Mouse (Mus musculus): ENCODE data around the gene Tmcc3. TPM values are rescaled to one million over a fixed set of nuclear protein-coding genes. Genes with fewer than 3 reads are reported as not detected.

The Tmcc3 gene
- polyA plus RNA-seq, 1 experiment from 2014 or later: 7.8 TPM

DNA sequence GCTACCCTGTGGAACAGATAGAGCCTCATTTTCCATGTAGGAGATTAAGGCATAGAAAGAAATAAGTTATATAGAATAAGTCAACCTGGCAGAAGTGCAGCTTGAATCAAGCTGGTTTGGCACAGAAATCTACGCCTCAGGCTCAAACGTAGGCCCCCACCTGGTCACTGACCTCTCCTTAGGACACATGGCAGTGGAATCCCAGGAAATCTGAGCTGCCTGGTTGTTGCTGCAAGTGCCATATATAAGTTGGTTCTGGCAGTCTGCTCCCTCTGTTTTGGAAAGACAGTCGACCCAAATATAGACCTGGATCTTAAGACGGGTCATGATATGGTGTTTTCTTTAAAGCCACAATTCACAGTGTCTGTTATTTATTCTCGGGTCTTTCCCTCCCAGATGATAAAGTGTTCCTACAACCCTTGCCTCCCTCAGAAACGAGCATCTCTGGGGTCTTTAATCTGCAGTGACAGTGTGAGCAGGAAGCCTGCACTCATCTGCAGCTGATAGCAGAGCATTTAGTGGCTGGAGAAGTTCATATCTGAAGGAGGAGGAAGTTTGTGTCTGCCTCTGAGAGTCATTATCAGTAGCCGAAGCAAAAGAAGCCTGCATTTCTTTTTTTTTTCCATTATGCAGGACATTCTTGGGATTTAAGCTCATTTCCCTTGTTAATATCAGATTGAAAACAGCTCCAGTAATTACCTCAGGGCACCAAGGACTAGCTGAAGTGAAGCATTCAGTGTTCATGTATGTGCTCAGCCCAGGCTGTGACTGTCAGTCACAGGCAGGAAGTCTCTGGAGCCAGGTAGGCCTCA lies 253.9 kb downstream of the Tmcc3 start:
- Histone ChIP-seq H3K27ac (peak overlapping the region; percentile 51), H3K36me3 (no peaks in the 10 kb centered on the region)
- ATAC-seq (replicated peaks; ENCODE audit: low FRiP score): no peak

GRCm38 (mm10) chr10:94566222-94566868 lies 254.6 kb downstream of the Tmcc3 start:
- Histone ChIP-seq H3K27ac (peak overlapping the region; percentile 51), H3K4me2 (no peak overlapping the region), H3K9me3 (replicated peaks) (no peaks in the 10 kb centered on the region), H3K27me3 (no peaks in the 10 kb centered on the region), H3K9ac (no peak overlapping the region), H3K4me3 (replicated peaks) (no peak overlapping the region), H3K4me1 (peaks cover 20% of the 10 kb centered on the region), H3K36me3 (no peaks in the 10 kb centered on the region)
- no peak for ATAC-seq (replicated peaks; ENCODE audit: low FRiP score)
- 41% methylated on average over 21 of the region's 21 CpGs for WGBS

More for the DNA sequence above, 253.9 kb downstream of the Tmcc3 start:
- H3K9me3 ChIP-seq (replicated peaks): no peaks in the 10 kb centered on the region
- no peaks in the 10 kb centered on the region for H3K27me3 ChIP-seq
- H3K4me3 ChIP-seq (replicated peaks): no peak overlapping the region
- no peak overlapping the region for H3K4me2 ChIP-seq
- WGBS: 20% methylated on average over 7 of the region's 7 CpGs
- peaks cover 20% of the 10 kb centered on the region for H3K4me1 ChIP-seq
- H3K9ac ChIP-seq: no peak overlapping the region

DNA sequence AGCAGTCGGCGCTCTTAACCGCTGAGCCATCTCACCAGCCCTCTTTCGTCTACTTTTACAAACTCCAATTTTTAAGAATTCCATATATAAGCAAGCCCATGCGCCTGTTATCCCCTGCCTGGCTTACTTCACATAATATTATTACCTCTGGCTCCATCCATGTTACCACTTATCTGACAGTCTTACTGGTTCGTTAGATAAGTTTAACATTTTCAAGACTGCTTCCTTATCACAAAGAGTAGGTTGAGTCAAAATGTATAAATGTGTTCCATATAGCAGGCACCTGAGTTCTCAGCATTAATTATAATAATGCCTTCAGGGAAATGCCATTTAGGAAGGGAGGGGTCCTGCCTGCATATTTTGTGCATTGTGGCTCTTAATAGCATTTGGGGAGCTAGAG lies 255.5 kb downstream of the Tmcc3 start:
- Histone ChIP-seq H3K9ac (no peak overlapping the region), H3K36me3 (no peaks in the 10 kb centered on the region), H3K4me2 (no peak overlapping the region), H3K9me3 (replicated peaks) (no peaks in the 10 kb centered on the region), H3K27me3 (no peaks in the 10 kb centered on the region), H3K4me3 (replicated peaks) (no peak overlapping the region), H3K4me1 (peaks cover 20% of the 10 kb centered on the region), H3K27ac (no peak overlapping the region)
- 94% methylated on average over 6 of the region's 6 CpGs for WGBS
- ATAC-seq (replicated peaks; ENCODE audit: low FRiP score): no peak

GRCm38 (mm10) chr10:94567915-94568314 lies 256.2 kb downstream of the Tmcc3 start:
- Histone ChIP-seq H3K9me3 (replicated peaks) (no peaks in the 10 kb centered on the region), H3K4me3 (replicated peaks) (no peak overlapping the region), H3K4me2 (no peak overlapping the region), H3K27ac (no peak overlapping the region), H3K9ac (no peak overlapping the region), H3K36me3 (no peaks in the 10 kb centered on the region), H3K4me1 (peaks cover 27% of the 10 kb centered on the region), H3K27me3 (no peaks in the 10 kb centered on the region)
- 55% methylated on average over 14 of the region's 14 CpGs for WGBS
- no peak for ATAC-seq (replicated peaks; ENCODE audit: low FRiP score)

DNA sequence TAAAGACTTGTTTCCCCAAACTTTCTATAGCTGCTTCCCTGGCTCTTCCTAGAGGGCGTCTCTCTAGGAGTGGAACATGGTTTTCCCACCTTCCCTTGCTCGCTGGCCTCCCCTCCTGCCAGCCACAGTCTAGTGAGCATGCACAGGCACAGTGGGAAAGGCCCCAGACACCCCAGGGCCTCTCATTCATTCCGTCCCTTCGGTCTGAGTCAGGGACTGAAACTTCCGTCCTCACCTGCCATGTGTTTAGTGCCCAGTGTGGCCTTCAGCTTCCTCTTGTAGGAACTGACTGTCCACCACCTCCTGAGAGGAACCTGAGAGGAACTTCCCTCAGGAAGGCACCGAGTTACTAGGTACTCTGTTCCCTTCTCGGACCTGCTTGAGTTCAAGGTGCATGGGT lies 257.1 kb downstream of the Tmcc3 start:
- Histone ChIP-seq H3K9ac (no peak overlapping the region), H3K9me3 (replicated peaks) (no peaks in the 10 kb centered on the region), H3K4me3 (replicated peaks) (no peak overlapping the region), H3K27ac (no peak overlapping the region), H3K4me2 (no peak overlapping the region), H3K36me3 (no peaks in the 10 kb centered on the region), H3K4me1 (peaks cover 27% of the 10 kb centered on the region), H3K27me3 (no peaks in the 10 kb centered on the region)
- no peak for ATAC-seq (replicated peaks; ENCODE audit: low FRiP score)
- WGBS: 77% methylated on average over 7 of the region's 7 CpGs

DNA sequence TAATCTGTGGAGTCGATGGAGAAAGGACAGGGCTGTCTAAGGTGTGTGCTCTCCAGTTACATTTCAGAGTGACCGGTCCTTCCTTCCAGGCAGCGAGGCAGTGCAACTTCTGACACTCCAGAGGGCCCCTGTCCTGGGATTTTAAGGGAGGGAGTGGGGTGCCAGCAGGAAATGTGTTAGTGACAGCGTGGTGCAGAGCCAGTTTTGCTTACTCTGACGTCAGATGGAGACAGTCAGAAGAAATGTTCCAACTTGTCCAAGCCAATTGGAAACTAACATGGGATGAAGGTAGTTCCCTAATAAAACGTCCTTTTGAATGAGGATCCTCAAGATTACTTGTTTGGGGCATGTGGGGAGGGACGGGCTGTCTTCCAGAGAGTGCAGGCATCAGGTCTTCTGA lies 258.0 kb downstream of the Tmcc3 start:
- Histone ChIP-seq H3K27me3 (no peaks in the 10 kb centered on the region), H3K4me3 (replicated peaks) (no peak overlapping the region), H3K9me3 (replicated peaks) (no peaks in the 10 kb centered on the region), H3K9ac (no peak overlapping the region), H3K4me2 (no peak overlapping the region), H3K27ac (no peak overlapping the region), H3K36me3 (no peaks in the 10 kb centered on the region), H3K4me1 (peaks cover 27% of the 10 kb centered on the region)
- ATAC-seq (replicated peaks; ENCODE audit: low FRiP score): no peak
- 67% methylated on average over 7 of the region's 7 CpGs for WGBS

DNA sequence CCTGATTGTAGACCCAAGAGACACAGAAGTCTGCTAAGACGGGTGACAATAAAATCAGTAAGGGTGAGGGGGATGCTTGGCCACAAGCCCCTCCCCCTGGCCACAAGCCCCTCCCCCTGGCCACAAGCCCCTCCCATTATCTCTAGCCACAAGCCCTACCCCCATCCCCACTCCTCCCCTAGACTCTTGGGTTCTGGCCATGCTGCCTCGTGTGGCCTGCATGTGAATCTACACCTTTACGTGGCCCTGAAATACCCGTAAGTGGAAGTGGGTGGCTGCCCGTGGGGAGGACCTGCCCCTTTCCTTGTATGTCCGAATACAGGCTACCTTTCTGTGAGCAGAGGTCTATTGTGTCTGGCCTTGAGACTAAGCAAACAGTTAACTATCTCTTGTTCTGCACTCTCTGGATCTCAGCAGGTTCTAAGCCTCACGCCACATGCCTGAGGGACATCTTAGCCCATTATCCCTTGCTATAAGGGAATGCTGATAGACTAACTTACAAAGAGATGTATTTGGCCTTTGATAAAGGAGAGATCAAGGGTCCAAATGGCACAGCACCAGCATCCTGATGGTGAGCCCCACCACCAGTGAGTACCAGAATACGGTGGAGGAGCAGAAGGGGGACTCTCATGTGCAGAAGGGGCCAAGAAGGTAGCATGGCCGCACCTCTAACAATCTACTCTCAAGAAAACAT lies 260.3 kb downstream of the Tmcc3 start:
- no peaks in the 10 kb centered on the region for H3K36me3 ChIP-seq
- no peak overlapping the region for H3K9ac ChIP-seq
- no peaks in the 10 kb centered on the region for H3K9me3 ChIP-seq (replicated peaks)
- H3K27me3 ChIP-seq: 0 out of 2 replicates have a peak, but pooled peaks cover under 1% of the 10 kb centered on the region
- no peak overlapping the region for H3K4me3 ChIP-seq (replicated peaks)
- H3K27ac ChIP-seq: no peak overlapping the region
- no peak overlapping the region for H3K4me2 ChIP-seq
- peaks cover 16% of the 10 kb centered on the region; the same call in 1 of the 2 replicates for H3K4me1 ChIP-seq
- 91% methylated on average over 9 of the region's 9 CpGs for WGBS
- ATAC-seq (replicated peaks; ENCODE audit: low FRiP score): no peak

DNA sequence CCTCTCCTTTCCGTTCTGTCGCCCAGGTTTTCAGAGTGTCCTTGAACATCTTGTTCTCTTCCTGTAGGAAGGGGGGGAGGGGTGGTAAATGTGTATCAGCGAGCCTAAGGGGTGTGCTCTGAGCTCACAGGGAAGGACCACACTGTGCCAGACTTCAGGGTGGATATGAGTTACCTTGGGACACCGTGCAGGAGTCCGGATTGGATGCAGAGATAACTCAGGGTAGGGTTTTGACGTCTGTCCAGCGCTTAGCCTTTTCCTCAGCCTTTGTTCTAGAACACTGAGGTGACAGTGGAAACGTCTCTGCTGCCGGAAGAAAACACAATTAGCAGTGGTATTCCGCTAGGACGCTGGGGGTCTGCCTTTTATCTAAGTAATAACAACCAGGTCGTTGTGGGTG lies 261.0 kb downstream of the Tmcc3 start:
- WGBS: 52% methylated on average over 12 of the region's 12 CpGs
- no peak overlapping the region for H3K4me3 ChIP-seq (replicated peaks)
- 0 out of 2 replicates have a peak, but pooled peaks cover 4% of the 10 kb centered on the region for H3K27me3 ChIP-seq
- H3K4me2 ChIP-seq: no peak overlapping the region
- no peak overlapping the region for H3K9ac ChIP-seq
- H3K9me3 ChIP-seq (replicated peaks): no peaks in the 10 kb centered on the region
- no peaks in the 10 kb centered on the region for H3K36me3 ChIP-seq
- no peak overlapping the region for H3K27ac ChIP-seq
- ATAC-seq (replicated peaks; ENCODE audit: low FRiP score): no peak
- peaks cover 16% of the 10 kb centered on the region; the same call in 1 of the 2 replicates for H3K4me1 ChIP-seq

DNA sequence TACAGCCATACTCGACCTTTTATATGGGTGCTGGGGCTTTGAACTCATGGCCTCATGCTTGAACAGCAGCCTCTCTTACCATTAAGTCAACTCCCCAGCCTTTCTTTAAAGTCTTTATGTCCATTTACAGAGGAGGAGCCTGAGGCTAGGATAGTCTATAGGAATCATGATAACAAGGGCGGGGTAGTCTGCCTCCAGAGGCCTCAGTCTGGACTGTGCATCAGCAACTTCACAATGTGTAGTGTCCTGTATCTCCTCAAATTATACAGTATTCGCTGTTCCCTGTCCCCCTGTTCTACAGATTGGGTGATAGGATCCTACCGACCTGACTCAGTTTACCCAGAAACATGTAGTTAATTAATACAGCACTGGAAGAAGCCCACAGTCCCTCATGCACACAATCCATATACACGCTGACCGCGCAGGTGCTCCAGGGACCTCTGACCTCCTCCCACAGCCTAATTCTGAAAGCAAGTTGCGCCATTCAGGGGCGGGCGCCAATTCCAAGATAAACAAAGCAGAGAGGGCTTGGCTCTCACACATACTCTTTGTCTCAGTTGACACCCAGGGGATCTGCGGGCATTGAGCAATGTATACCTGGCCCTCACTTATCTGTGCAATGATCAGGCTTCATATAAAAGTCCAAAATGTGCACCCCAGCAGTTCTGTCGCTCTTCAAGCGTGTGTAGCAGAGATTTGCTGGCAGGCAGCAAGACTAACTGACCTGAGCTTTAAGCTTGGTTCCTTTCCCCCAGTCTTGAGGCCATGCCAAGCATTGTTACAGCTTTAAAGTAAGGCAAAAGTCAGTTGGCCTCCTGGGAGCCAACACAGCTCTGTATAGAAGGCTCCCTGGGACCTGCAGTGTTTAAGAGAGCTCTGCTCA lies 262.9 kb downstream of the Tmcc3 start:
- Histone ChIP-seq H3K9ac (no peak overlapping the region), H3K9me3 (replicated peaks) (no peaks in the 10 kb centered on the region), H3K4me3 (replicated peaks) (no peak overlapping the region), H3K36me3 (no peaks in the 10 kb centered on the region), H3K27ac (no peak overlapping the region), H3K4me2 (no peak overlapping the region), H3K4me1 (peaks cover 11% of the 10 kb centered on the region; the same call in 1 of the 2 replicates), H3K27me3 (0 out of 2 replicates have a peak, but pooled peaks cover 4% of the 10 kb centered on the region)
- 84% methylated on average over 13 of the region's 13 CpGs for WGBS
- ATAC-seq (replicated peaks; ENCODE audit: low FRiP score): no peak; the same call in 1 of the 2 replicates

DNA sequence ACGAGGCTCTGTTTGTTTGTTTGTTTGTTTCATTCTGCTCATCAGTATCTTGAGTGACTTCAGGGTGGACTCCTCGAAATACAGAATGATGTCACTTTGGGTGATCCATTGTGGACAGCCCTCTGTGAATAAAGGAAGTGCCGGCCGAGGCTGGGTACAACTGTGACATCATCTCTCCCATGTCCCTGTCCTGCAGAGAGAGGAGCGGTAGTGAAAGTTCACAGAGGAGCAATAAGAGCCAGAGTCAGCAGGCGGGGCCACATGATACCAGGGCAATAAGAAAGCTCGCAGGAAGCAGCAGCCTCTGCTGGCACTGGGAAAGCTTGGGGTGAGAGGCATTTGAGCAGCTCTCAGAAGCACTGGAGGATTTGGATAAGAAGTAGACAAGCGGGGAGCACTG lies 264.2 kb downstream of the Tmcc3 start:
- H3K27me3 ChIP-seq: 0 out of 2 replicates have a peak, but pooled peaks cover 4% of the 10 kb centered on the region
- no peaks in the 10 kb centered on the region for H3K9me3 ChIP-seq (replicated peaks)
- WGBS: 33% methylated on average over 8 of the region's 8 CpGs
- H3K4me3 ChIP-seq (replicated peaks): no peak overlapping the region
- no peaks in the 10 kb centered on the region for H3K36me3 ChIP-seq
- peaks cover 11% of the 10 kb centered on the region; the same call in 1 of the 2 replicates for H3K4me1 ChIP-seq
- H3K4me2 ChIP-seq: no peak overlapping the region
- H3K9ac ChIP-seq: no peak overlapping the region
- no peak for ATAC-seq (replicated peaks; ENCODE audit: low FRiP score)
- H3K27ac ChIP-seq: no peak overlapping the region

DNA sequence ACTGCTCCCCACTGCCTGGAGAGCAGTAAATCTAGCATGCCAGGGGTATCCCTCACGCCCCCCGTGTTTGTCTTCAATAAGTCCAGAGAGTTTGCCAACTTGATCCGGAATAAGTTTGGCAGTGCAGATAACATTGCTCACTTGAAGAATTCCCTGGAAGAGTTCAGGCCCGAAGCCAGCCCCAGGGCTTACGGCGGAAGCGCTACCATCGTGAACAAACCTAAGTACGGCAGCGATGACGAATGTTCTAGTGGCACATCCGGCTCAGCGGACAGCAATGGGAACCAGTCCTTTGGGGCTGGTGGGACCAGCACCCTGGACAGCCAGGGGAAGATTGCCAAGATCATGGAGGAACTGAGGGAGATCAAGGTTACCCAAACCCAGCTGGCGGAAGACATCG lies 267.1 kb downstream of the Tmcc3 start:
- Histone ChIP-seq H3K4me3 (replicated peaks) (no peak overlapping the region), H3K4me2 (no peak overlapping the region), H3K27ac (no peak overlapping the region), H3K9ac (no peak overlapping the region), H3K36me3 (no peaks in the 10 kb centered on the region), H3K4me1 (0 out of 2 replicates have a peak, but pooled peaks cover 4% of the 10 kb centered on the region), H3K9me3 (replicated peaks) (no peaks in the 10 kb centered on the region), H3K27me3 (0 out of 2 replicates have a peak, but pooled peaks cover 4% of the 10 kb centered on the region)
- 87% methylated on average over 15 of the region's 15 CpGs for WGBS
- no peak for ATAC-seq (replicated peaks; ENCODE audit: low FRiP score)

Data from kidney, embryonic 15.5 days (tissue).